Mouse (Mus musculus): Measurements from ENCODE around the gene Car9.
"Not testable (repeated sequence)": the region's sequence is repeated elsewhere in the genome, so short reads cannot be mapped to it uniquely, and the experiment has no call there.

Gene Car9

DNA sequence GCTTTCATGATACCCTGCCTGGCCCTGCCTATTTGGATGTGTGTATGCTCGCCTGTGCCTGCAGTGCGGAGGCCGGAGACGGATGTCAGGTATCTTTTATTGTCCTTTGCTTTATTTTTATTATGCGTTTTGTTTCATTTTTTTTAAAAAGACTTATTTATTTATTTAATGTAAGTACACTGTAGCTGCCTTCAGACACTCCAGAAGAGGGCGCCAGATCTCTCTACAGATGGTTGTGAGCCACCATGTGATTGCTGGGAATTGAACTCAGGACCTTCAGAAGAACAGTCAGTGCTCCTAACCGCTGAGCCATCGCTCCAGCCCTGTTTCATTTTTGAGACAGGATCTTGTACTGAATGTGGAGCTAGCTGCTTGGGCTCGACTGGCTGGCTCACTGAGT, 21.7 kb downstream of the Car9 start:
- DNase-seq (ENCODE audit: low spot score in 2 of 2), result no peak

DNA sequence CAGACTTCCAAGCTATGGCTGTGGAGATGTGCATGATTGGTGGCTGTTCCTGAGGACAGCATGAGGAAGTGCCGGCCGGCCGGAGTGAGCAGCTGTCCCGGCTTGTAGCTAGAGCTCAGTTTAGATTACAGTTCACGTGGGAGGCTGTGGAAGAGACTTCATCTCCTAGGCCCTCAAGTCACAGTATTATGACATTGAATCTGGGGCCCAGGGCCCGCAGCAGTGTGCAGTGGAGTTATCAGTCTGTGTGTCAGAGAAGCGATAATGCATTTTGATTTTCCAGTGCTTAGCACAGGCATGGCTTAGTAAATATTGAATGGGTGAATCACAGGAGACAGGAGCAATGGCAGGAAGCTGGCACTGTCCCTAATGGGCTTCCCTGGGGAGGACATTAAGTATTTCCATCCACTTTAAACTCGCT, 23.3 kb downstream of the Car9 start:
- DNase-seq (ENCODE audit: low spot score in 2 of 2), result no peak

DNA sequence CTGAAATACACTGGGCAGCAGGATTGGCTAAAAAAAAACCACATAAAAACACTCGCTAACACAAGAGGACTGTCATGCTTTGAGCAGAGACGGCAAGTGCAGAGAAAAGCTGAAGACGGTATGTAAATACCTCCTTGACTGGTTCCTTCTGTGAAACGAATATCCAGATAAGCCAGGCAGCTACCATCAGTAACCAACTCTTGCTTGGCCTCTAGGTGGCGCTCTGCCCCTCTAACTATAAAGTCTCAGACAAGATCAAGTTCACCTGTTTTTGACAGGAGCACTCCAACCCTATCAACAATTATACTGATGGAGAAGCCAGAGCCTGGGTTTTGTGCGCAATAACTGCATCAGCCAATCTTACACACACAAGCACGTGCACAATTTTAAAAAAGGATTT, 23.8 kb downstream of the Car9 start:
- DNase-seq (ENCODE audit: low spot score in 2 of 2), result peak; percentile 74 to 84

DNA sequence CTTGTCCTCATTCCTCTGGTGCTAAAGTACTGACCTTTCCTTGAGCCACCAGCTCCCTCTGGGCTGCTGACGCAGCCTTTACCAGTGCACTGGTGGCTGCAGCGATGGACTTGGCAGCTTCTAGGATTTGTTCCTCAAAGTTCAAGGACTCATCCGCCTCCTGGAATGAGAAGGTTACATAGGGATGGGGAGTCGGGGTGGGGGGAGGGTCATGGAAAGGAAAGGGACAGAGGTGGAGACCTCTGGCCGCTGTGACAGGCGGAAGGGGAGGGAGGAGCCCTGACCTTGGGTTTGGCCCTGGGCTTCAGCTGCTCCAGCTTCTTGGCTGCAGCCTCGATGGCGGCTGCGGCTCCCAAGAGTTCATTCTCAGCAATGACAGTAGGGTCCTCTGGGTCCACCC, 26.5 kb downstream of the Car9 start:
- no peak for DNase-seq (ENCODE audit: low spot score in 2 of 2)

DNA sequence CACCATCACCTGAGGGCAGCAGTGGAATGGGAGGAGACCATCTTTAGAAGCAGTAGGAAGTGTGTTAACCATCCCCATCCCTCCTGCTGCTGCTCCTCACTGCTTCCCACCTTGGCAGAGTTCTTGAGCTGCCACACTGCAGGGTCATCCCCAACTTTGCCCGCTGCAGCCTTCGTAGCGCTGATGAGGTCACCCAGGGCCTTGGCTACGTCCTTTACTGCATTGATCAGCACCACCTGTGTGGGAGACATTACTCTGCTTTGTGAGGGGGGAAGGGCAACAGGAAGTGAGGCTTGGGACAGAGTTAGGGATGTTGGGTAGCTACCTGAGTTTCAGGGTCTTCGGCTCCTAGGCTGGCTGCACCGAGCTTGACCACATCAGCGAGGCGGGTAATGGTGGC, 28.9 kb downstream of the Car9 start:
- DNase-seq (ENCODE audit: low spot score in 2 of 2), result no peak

DNA sequence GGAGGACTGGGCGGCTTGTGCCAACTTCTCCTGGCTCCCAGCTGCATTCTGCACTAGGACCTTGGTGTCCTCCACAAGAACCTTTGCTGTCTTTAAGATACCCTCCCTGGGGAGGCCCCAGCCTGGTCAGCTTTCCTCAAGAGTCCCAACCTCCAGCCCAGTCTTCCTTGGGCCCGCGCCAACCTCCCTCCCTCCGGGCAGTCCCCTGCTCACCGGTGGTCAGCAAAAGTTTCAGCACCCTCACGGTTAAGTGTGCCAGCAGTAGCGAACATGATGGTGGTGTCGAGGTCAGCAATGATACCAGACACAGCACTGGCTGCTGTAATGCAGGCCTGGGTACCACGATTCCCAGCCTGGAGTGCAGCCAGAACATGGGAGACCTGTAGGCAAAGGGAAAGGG, 29.3 kb downstream of the Car9 start:
- no peak for DNase-seq (ENCODE audit: low spot score in 2 of 2)

DNA sequence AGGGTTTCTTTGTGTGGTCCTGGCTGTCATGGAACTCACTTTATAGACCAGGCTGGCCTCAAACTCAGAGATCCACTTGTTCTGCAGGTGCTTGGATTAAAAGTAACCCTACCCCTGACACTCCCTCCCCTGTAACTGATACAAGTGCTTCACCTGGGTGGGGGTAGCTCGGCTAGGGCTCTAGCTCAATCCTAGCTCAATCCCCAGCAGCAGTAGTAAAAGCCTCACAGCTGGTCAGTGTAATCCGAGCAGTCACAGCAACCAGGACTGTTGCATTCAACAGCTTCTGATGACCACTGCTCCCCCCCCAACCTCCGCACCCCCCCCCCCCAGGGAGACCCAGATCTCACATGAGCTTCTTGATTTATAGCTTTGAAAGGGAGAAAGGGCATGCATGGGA, 35.3 kb downstream of the Car9 start:
- DNase-seq (ENCODE audit: low spot score in 2 of 2), result no peak

DNA sequence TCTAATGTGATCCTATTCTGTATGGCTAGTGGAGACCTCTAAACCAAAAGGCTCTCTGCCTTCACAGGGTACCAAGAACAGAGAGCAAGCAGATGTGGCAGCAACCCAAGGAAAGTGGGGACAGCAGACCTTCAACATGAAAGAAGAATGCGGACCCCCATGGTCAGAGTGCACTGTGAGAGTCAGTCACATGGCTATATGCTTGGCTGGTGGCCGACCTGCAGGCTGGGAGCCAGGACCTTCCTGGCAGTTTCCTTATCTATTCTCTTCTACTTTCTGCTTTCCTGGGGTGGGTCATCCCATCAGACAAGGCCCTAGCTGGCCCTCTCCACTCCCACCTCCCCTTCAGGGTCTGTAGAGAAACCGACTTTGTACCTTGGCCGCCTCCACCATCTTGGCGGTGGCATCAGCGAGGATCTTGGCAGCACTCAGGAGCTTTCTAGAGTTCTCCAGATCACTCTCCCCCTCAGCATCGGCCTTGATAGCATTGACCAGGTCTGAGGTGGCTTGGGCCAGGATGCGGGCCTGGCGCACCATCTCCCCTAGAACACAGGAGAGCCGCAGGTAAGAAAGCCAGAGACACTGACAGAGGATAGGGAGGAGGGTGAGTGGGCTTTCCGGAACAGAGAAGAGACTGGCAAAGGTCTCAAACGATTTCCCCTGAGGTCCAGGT, 39.7 kb downstream of the Car9 start:
- DNase-seq (ENCODE audit: low spot score in 2 of 2), result no peak

DNA sequence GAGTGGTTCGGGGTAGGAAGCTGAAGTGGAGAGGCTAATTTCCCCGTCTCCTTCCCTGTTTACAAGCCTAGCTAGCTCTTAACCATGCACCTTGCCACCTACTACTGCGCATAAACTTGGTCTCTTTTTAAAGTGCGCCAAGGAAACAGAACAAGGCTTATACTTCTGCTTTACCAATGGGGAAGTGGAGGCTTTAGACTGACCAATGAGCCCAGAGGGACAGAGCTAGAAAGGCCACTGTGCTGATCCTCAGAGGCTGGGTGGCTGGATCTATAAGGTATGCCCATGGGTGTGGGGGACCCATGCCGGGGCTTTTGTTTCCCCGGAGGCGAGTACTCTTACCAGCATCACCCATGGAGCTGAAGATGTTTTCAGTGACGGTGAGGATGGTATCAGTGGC, 40.4 kb downstream of the Car9 start:
- no peak for DNase-seq (ENCODE audit: low spot score in 2 of 2)

DNA sequence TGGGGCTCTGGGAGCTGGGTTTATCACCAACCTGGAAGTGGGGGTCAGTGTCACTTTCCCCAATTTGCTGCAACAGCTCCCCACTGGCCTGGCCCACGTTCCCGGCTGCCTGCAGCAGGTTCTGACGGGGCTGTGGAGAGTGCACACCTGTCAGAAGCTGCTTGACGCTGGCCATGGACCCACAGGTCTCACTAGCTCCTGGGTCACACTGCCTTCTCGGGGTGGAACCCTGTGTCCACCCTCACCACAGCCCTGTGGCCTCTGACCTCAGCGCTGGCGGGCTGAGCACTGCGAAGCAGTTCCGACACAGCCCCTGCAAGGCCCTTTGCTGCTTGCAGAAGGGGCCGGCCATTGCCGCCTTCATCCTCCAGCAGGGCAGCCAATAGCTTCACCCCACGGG, 42.3 kb downstream of the Car9 start:
- no peak for DNase-seq (ENCODE audit: low spot score in 2 of 2)

DNA sequence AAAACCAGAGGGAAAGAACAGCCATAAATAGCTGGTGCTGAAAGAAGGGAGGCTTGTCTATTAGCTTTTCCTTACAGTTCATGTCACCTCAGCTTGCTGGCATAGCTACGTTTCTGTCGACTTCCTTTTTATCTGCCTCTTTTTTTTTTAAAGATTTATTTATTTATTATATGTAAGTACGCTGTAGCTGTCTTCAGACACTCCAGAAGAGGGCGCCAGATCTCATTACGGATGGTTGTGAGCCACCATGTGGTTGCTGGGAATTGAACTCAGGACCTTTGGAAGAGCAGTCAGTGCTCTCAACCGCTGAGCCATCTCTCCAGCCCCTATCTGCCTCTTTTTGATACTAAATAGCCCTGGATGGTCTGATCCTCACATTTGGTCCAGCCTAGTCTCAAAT, 45.1 kb downstream of the Car9 start:
- not testable (repeated sequence) for DNase-seq (ENCODE audit: low spot score in 2 of 2)

DNA sequence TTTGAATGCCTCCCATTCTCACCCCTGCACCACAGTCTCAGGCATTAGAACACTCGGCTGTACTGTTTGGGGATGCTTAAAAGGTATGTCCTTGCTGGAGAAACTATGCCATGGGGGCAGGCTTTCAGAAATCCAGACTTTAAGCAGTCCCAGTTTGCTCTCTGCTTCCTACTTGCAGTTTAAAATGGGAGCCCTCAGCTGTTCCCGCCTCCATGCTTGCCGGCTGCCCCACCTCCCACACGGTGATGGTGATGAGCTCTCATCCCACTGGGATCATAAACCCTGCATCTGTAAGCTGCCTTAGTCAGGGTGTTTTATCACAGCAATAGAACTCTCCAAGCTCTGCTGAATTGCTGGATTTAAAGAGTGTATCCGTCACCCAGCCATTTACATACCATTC, 45.7 kb downstream of the Car9 start:
- DNase-seq (ENCODE audit: low spot score in 2 of 2), result peak; percentile 66 to 82

DNA sequence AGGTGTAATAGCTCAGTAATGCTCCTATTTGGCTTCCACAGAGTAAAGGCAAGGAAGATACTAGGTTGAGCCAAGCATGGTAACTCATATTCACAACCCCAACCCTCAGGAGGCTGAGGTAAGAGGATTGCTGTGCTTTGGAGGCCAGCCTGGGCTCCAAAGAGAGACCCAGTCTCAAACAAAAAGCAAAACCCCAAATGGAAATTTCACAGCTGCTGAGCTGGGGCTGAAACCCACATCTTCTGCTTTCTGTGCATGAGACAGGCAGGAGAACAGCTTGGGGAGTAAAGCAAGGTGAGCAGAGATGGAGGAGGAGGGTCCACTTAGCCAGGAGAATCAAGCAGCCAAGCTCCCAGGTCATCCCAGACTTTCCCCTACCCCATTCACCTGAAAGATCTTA, 47.1 kb downstream of the Car9 start:
- no peak for DNase-seq (ENCODE audit: low spot score in 2 of 2)

DNA sequence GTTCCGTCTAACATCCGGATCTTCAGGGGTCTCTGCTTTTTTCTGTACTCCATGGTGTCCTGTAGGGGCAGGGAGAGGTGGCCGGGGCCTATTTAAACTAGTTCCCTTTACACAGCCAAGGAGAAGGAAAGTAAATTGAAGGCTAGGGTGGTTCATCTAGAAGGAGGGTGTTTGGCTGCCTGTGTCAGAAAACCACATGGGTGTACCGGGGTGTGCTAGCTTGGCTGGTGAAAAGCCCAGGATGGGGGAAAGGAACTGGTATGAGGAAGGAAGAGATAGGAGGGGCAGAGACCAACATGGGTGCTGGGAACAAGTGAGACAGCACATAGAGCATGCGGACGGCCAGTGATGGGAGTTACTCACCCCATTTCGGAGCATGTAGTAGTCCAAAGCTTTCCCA, 49.2 kb downstream of the Car9 start:
- DNase-seq (ENCODE audit: low spot score in 2 of 2), result no peak

DNA sequence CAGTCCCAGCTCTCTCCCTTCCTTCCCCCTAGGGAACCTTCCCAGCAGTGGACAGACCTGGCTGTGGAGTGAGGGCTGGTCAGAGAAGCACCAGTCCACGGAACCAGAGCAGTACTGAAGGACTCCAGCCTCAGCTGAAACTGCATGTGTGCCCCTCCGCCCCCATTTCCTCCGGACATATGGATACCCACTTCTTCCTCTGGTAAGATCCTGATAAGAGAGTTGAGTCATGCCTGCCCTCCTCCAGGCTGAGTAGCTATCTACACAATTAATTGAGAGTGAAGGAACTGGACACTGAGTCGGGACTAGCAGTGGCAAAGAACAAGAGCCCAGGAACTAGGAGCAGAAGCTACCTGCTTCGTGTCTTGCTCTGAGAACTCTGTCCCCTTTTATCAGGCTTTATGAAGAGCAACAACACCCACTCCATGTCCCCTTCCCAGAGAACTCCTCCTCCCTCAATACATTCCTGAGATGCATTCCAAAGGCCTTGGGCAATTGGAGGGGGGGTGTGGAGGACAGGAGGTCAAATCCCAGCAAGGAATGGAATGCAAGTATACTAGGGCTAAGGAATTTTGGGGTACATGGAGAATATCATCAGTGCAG, 51.4 kb downstream of the Car9 start:
- DNase-seq (ENCODE audit: low spot score in 2 of 2), result no peak

DNA sequence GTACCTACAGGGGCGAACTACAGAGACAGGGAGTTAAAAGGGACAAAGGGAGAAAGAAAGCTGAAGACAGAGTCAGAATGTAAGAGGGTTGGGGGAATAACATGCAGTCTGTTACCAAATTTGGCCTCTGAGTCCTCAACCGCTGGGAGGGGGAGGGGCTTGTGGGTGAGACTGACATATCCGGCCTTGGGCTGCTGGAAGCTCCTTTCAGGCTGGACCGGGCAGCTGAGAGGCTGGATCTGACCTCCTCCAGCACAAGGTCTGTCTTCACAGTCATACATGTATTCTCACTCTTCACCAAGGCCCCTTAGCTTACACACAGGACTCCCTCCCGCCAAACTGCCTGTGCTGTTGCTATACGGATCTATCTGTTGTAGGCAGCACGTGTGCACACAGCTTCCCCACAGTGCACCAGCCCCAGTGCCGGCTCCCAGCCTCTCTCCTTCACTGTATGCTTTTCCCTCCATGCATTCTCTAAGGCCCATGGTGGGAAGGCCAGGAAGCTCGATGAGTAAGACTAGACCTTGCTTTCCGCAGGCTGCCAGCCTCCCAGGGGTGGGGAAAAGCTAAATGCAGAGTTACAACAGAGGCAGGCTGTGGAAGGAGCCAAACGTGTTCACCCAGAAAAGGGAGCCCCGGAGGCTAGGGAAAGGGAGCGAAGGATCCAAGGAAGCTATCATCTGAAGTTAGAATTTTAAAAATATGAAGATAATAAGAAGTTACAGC, 52.0 kb downstream of the Car9 start:
- no peak for DNase-seq (ENCODE audit: low spot score in 2 of 2)

DNA sequence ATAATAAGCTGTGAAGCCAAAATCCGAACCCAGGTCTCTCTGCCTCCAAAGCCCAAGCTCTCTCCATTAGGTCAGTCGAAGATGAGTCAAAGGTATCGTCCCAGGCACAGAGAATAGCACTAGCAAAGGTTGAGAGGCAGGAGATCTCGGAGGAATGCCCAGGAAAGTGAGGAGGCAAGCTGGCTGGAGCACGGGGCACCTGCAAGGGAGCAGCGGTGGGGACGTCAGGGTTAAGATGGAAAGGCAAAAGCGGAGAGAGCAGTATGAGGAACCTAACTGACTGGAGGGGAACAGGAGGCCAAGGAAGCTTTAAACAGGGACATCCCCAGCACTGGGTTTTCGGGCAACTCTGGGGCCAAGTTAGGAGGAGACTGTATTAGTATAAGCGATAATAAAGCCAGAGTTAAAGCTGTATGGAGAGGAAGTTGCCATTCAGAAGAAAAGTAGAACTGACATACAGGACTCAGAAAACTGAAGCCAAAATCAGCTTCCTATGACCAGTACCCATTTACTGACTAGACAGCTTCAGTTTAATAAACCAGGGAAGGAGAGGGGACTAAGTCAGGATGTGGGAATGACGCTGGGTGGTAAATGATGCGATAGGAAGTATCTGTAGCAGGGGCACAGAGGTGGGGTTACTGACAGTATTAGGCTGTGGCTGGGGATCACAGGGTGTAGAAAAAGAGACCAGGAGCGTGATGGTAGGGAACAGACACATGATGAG, 52.9 kb downstream of the Car9 start:
- no peak for DNase-seq (ENCODE audit: low spot score in 2 of 2)

DNA sequence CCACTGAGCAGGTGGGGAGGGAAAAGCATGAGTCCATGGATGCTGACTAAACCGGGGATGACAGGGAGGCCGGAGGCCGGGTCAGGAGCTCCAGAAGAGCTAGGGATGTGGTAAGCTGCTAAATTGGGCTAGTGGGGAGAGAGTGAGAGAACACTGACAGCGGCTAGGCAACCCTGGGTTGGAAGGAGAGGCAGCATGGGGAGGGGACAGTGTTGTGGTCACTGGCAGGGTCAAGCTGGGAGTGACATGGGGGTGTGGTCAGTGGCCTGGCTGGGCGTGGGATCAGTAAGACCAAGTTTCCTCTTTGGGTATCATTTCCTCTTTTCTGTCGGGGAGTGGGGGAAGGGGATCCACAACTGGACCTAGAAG, 53.5 kb downstream of the Car9 start:
- DNase-seq (ENCODE audit: low spot score in 2 of 2), result no peak

DNA sequence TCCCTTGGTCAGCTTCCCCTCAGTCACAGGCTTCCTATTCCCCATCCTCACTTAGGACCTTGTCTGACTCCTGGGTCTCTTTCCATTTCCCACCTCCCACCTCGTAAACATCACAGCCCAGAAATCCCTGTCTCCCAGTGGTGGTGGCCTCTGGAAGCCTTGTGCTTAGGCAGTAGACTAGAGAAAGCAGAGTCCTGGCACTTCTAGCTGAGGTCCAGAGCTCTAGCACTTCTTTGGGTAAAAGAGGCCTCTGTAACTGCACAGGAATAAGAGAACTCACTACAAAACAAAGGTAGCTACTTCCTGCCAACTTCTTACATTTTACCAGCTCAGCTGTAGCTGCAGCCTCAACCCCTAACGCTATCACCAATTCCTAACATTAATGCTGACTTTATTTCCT, 54.2 kb downstream of the Car9 start:
- no peak for DNase-seq (ENCODE audit: low spot score in 2 of 2)

DNA sequence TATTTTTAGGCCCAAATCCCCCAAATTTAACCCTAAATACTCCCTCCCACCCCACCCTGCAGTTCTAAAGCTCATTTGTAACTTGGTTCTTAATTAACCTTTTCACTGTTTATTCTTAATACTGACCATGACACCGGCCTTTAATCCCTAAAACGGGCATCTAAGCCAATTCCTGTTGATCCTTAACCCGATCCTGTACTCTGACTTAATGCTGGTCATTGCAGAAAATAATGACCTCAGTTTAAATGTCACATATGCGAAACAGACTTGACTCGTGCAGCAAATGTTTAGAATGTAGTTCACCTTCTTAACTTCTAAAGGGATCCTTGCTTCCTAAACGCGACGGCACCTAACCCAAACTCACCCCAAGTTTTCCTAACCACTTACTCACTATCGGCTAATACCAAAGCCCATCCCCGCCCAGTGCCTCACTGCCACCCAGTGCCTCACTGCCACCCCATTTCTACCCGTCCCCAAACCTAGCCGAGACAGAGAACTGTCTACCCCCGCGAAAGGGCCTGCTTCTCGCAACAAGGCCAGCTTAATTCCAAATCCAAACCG, 54.8 kb downstream of the Car9 start:
- no peak for DNase-seq (ENCODE audit: low spot score in 2 of 2)

DNA sequence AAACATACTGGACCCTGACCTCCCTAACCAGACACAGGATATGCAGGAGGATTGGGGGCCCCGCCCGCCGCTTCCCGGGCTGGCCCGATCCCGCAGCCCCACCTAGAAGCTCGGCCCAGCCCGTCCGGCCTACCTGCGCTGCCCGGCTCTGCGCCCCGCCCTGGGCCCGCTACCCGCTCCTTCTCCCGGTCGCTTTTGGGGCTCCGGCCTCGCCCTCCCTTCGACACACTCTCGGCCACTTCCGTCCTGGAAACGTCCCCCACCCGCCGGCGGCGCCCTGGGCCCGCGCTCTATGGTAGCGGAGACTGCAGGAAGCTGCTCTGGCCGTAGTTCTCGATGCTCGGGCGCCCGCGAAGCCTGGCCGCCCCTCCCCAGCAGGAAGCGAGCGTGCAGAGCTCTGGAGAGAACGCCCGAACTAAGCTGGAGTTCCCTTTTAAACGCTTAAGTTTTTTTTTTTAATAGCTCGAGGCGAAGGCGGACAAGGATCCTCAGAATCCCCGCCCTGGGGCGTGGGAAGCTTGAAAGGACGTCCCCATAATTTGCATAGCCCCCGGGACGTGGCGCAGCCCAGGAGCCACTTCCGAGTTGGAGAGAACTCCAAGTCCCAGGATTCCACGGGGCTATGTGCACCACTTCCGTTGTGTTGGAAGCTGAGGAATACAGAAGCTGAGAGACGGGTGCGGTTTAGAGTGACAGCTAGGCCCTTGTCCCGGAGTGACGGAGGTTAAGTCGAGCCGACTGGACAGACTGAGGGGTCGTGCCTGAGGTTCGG, 55.4 kb downstream of the Car9 start, which contains the start of the genes Creb3 and Tln1:
TSS of gene Creb3 (plus strand) at position 336 of the 772 bp plus-strand sequence.
TSS of gene Tln1 (minus strand) at position 695 of the 772 bp plus-strand sequence.
- DNase-seq (ENCODE audit: low spot score in 2 of 2), result peak; percentile 95 to 98

All from frontal cortex, postnatal 36 days (tissue).